Mouse (Mus musculus): ENCODE measurements around the gene Rgs10.
"Not testable (repeated sequence)": the region's sequence is repeated elsewhere in the genome, so short reads cannot be mapped to it uniquely, and the experiment has no call there.

DNA sequence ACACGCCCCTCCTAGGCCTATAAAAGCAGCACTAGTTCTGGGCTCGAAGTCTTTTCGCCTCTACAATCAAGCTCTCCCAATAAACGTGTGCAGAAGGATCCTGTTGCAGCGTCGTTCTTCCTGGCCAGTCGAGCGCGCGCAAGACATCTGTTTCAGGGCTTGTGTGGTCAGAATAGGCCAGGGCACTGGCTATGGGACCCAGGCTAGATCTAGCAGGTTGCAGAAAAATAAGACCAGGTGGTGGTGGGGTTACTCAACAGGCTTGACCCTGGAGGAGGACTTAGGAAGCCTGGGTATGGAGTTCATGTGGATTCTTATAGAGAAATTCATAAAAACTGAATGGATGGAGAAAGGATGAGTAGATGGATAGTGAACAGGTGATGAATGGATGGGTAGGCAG lies 75.9 kb downstream of the Rgs10 start:
- TF ChIP-seq CTCF, EP300 (IDR thresholded peaks at IDR 0.05; ENCODE audit: low read depth): not testable (repeated sequence)
